8 mouse cellular contexts compared by ENCODE assay signal in the genomic region with DNA sequence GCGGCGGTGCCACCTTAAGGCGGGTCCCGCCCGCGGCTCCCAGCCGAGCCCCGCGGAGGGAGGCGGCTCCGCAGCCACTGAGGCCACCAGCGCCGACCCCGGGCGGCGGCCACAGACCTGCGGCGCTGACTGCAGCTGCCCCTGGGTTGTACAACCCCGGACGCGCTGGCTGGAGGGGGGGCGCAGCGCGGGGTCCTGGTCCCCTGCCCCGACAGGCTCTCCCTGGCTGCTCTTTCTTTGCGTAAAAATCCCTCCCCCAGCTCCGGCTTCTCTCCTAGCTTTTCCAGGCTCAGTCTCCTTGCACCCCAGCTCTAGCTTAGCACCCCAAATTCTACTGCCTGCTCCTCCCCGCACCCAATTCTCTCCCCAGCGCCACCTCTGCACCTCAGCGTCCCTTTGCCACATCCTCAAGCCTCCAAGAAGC. TPM values are rescaled to one million over a fixed set of nuclear protein-coding genes. Genes with fewer than 3 reads are reported as not detected.
DNase-seq lines count a peak whose midpoint lies in the region; ATAC-seq and TF ChIP-seq lines count a peak whose summit lies in the region.

No protein-coding gene starts in this region.

- no peaks in the 10 kb centered on the region for H3K9me3 ChIP-seq in lung, embryonic 14.5 days (ENCODE audit: low read depth, low read length)
- no peaks in the 10 kb centered on the region for H3K9me3 ChIP-seq in forebrain, embryonic 15.5 days
- no peaks in the 10 kb centered on the region for H3K9me3 ChIP-seq in intestine, postnatal 0 days (ENCODE audit: control insufficient read depth)

- H3K4me3 ChIP-seq in lung, embryonic 14.5 days (ENCODE audit: low read depth, low read length) = peak overlapping the region; percentile 55
- peak overlapping the region; percentile 64 for H3K4me3 ChIP-seq in forebrain, embryonic 15.5 days
- H3K4me3 ChIP-seq in intestine, postnatal 0 days (ENCODE audit: low read depth, low read length) = peak overlapping the region; percentile 48

- peak; percentile 76 for DNase-seq in lung, embryonic 14.5 days
- no peak for DNase-seq in lung, postnatal 36 days
- peak; percentile 73 to 85 for DNase-seq in adrenal gland, postnatal 36 days
- peak; percentile 64 for DNase-seq in lung, postnatal 14 days
- DNase-seq in thymus, postnatal 25 days = peak; percentile 50
- DNase-seq in urinary bladder, postnatal 4 days (ENCODE audit: low spot score in 2 of 2) = no peak

- H3K4me1 ChIP-seq in lung, embryonic 14.5 days (ENCODE audit: insufficient read depth) = peaks cover 45% of the 10 kb centered on the region
- H3K4me1 ChIP-seq in forebrain, embryonic 15.5 days = peaks cover 53% of the 10 kb centered on the region
- H3K4me1 ChIP-seq in intestine, postnatal 0 days (replicated peaks; ENCODE audit: control insufficient read depth, insufficient read depth, low read length) = peaks cover 7% of the 10 kb centered on the region

- H3K36me3 ChIP-seq in lung, embryonic 14.5 days (ENCODE audit: insufficient read depth) = peaks cover 3% of the 10 kb centered on the region; the same call in 1 of the 2 replicates
- no peaks in the 10 kb centered on the region for H3K36me3 ChIP-seq in forebrain, embryonic 15.5 days
- no peaks in the 10 kb centered on the region for H3K36me3 ChIP-seq in intestine, postnatal 0 days (ENCODE audit: control insufficient read depth, insufficient read depth)

- no peak for TF ChIP-seq CTCF in lung, embryonic 14.5 days (IDR thresholded peaks at IDR 0.05; ENCODE audit: low read depth)
- no peak for TF ChIP-seq CTCF in intestine, postnatal 0 days (IDR thresholded peaks at IDR 0.05; ENCODE audit: low read depth)

- WGBS in lung, embryonic 14.5 days = 0% methylated on average over 26 of the region's 30 CpGs
- under 1% methylated on average over 30 of the region's 30 CpGs for WGBS in forebrain, embryonic 15.5 days
- 2% methylated on average over 19 of the region's 30 CpGs for WGBS in intestine, postnatal 0 days

- peak overlapping the region; percentile 65 for H3K9ac ChIP-seq in lung, embryonic 14.5 days
- H3K9ac ChIP-seq in forebrain, embryonic 15.5 days (replicated peaks) = peak overlapping the region; percentile 68
- peak overlapping the region; percentile 35; the same call in 1 of the 2 replicates for H3K9ac ChIP-seq in intestine, postnatal 0 days (ENCODE audit: low read depth, low read length)

- peak; percentile 7; the same call in 1 of the 2 replicates for ATAC-seq in lung, embryonic 14.5 days (ENCODE audit: insufficient read depth)
- ATAC-seq in forebrain, embryonic 15.5 days (replicated peaks) = no peak
- no peak for ATAC-seq in intestine, postnatal 0 days

- peak overlapping the region; percentile 50; the same call in 1 of the 2 replicates for H3K27ac ChIP-seq in lung, embryonic 14.5 days (ENCODE audit: low read depth)
- H3K27ac ChIP-seq in forebrain, embryonic 15.5 days (replicated peaks) = peak overlapping the region; percentile 17; the same call in 1 of the 2 replicates
- no peak overlapping the region for H3K27ac ChIP-seq in intestine, postnatal 0 days (ENCODE audit: low read depth, low read length)

- peak overlapping the region; percentile 86 for H3K4me2 ChIP-seq in lung, embryonic 14.5 days
- H3K4me2 ChIP-seq in forebrain, embryonic 15.5 days (replicated peaks) = peak overlapping the region; percentile 72
- peak overlapping the region; percentile 89 for H3K4me2 ChIP-seq in intestine, postnatal 0 days (replicated peaks; ENCODE audit: low read depth)

- peaks cover 13% of the 10 kb centered on the region; the same call in 1 of the 2 replicates for H3K27me3 ChIP-seq in lung, embryonic 14.5 days (ENCODE audit: insufficient read depth, low read length)
- H3K27me3 ChIP-seq in forebrain, embryonic 15.5 days = peaks cover 50% of the 10 kb centered on the region
- H3K27me3 ChIP-seq in intestine, postnatal 0 days (replicated peaks; ENCODE audit: control insufficient read depth, insufficient read depth, low read length) = peaks cover 10% of the 10 kb centered on the region; the same call in 1 of the 2 replicates

RNA-seq across cellular contexts. Expression of gene Tle2, which starts 0.9 kb away (rescaled TPM):
- 27.5 and 32.5 TPM in 2 replicates for polyA plus RNA-seq in lung, embryonic 14.5 days (2014; fragmentation: Nextera tagmentation; extraction: Ambion mirVana)
- 10 to 100 TPM; 30.1 to 65.0 TPM for total RNA-seq in adrenal gland, postnatal 36 days (2021)
- 27.3 and 28.0 TPM in 2 replicates for polyA plus RNA-seq in forebrain, embryonic 15.5 days (2015; fragmentation: Nextera tagmentation; extraction: Ambion mirVana)
- 3.0 and 5.2 TPM in 2 replicates for polyA plus RNA-seq in intestine, postnatal 0 days (2015; fragmentation: Nextera tagmentation; extraction: Ambion mirVana)

RNA-seq across cellular contexts. Expression of gene Aes, which starts 15.9 kb away (rescaled TPM):
- 360 and 404 TPM in 2 replicates for polyA plus RNA-seq in lung, embryonic 14.5 days (2014; fragmentation: Nextera tagmentation; extraction: Ambion mirVana)
- 1,000 to 10,000 TPM in 1 of 2 experiments, 100 to 1,000 TPM in 1; 897 to 1,114 TPM for total RNA-seq in adrenal gland, postnatal 36 days (2021)
- polyA plus RNA-seq in forebrain, embryonic 15.5 days (2015; fragmentation: Nextera tagmentation; extraction: Ambion mirVana) = 665 and 705 TPM in 2 replicates
- 528 and 536 TPM in 2 replicates for polyA plus RNA-seq in intestine, postnatal 0 days (2015; fragmentation: Nextera tagmentation; extraction: Ambion mirVana)

RNA-seq across cellular contexts. Expression of gene Tle6, which starts 25.7 kb away (rescaled TPM):
- polyA plus RNA-seq in lung, embryonic 14.5 days (2014; fragmentation: Nextera tagmentation; extraction: Ambion mirVana) = 24.1 and 25.2 TPM in 2 replicates
- total RNA-seq in adrenal gland, postnatal 36 days (2021) = 10 to 100 TPM; 19.2 to 38.3 TPM
- 3.0 and 4.2 TPM in 2 replicates for polyA plus RNA-seq in forebrain, embryonic 15.5 days (2015; fragmentation: Nextera tagmentation; extraction: Ambion mirVana)
- polyA plus RNA-seq in intestine, postnatal 0 days (2015; fragmentation: Nextera tagmentation; extraction: Ambion mirVana) = 3.9 and 4.2 TPM in 2 replicates

RNA-seq across cellular contexts. Expression of gene Gna11, which starts 30.2 kb away (rescaled TPM):
- 81.2 and 88.2 TPM in 2 replicates for polyA plus RNA-seq in lung, embryonic 14.5 days (2014; fragmentation: Nextera tagmentation; extraction: Ambion mirVana)
- total RNA-seq in adrenal gland, postnatal 36 days (2021) = 10 to 100 TPM; 79.2 to 84.2 TPM
- 99.8 and 103 TPM in 2 replicates for polyA plus RNA-seq in forebrain, embryonic 15.5 days (2015; fragmentation: Nextera tagmentation; extraction: Ambion mirVana)
- polyA plus RNA-seq in intestine, postnatal 0 days (2015; fragmentation: Nextera tagmentation; extraction: Ambion mirVana) = 188 and 195 TPM in 2 replicates

RNA-seq across cellular contexts. Expression of gene BC025920, which starts 30.9 kb away (rescaled TPM):
- 0.58 and 0.61 TPM in 2 replicates for polyA plus RNA-seq in lung, embryonic 14.5 days (2014; fragmentation: Nextera tagmentation; extraction: Ambion mirVana)
- 1 to 10 TPM in 1 of 2 experiments, under 1 TPM in 1; 0.70 to 1.1 TPM for total RNA-seq in adrenal gland, postnatal 36 days (2021)
- 3.0 and 3.1 TPM in 2 replicates for polyA plus RNA-seq in forebrain, embryonic 15.5 days (2015; fragmentation: Nextera tagmentation; extraction: Ambion mirVana)
- polyA plus RNA-seq in intestine, postnatal 0 days (2015; fragmentation: Nextera tagmentation; extraction: Ambion mirVana) = 0.18 and 0.20 TPM in 2 replicates

Comparison
In these comparisons a context has a peak if more than half of its experiments do, and no peak if none do; other contexts are left out.
1. DNase-seq: peak in lung, embryonic 14.5 days (single experiment), adrenal gland, postnatal 36 days (2 of 2), lung, postnatal 14 days (single experiment) and thymus, postnatal 25 days (single experiment); none in lung, postnatal 36 days (single experiment) and urinary bladder, postnatal 4 days (0 of 2).
2. Peak in every context shown above with its lines, with median percentiles within 50 percentile points of each other: H3K4me2 ChIP-seq, H3K4me3 ChIP-seq and H3K9ac ChIP-seq.